Mouse (Mus musculus) large intestine, adult 2 months (tissue): ENCODE measurements around the gene March8. TPM values are rescaled to one million over a fixed set of nuclear protein-coding genes. Genes with fewer than 3 reads are reported as not detected.

ENCODE experiments used
- DNase-seq: peaks from one replicate; pipeline ENCODE4 v3.0.0-alpha.2; 2012; ENCODE audit warnings: low read depth, low spot score
- whole genome bisulfite sequencing: fragments of 180-500 bp; shearing (Covaris S2); methylation state at CpG from one replicate; pipeline ENCODE4 v1.1.7; 2018; 5-methylcytosine and 5-hydroxymethylcytosine counted together
- polyA plus RNA-seq: library from polyadenylated mRNA; depleted of rRNA; stranded (reverse); fragments of >200 nt; gene quantifications from 2 replicates; pipeline ENCODE4 v1.2.3, GENCODE M21; 2012; rRNA removed

March8 gene
- polyA plus RNA-seq, 1 experiment, result 36.4 TPM

DNA sequence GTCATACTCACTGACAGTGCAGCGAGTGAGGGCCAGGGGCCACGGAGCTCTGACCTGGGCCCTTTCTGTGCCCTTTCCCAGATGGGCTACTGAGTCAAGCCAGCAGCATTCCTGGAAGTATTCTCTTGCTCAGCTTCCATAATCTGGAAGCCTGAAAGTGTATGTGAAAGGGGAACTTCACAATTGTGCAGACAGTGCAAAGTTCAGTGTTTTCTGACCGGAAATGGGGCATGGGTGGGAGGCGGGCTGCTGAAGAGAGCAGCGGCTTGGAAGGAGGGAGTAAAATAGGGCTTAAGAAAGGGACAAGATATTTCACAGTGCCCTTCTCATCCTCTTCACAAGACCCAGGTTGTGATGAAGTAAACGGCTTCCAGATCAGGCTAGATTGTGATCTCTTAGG is 101.7 kb downstream of the March8 start:
- WGBS, result 69% methylated on average over 6 of the region's 6 CpGs
- no peak for DNase-seq

DNA sequence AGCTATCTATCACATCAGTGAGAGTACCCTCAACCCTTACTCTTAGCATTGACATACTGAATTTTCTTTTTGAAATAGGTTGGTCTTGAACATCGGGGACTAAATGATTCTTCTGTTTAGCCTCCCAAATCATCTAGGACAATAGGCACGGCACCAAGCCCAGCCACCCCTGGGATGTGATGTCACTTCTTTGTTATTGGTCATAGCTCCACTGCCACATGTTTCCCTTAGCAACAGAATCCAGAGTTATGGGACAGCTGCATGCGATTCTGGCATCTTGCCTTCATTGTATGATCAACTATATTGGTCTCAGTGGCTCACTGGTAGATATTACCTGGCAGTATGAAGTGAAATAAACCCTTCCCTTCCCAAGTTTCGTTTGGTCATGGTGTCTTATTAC is 102.6 kb downstream of the March8 start:
- no peak for DNase-seq
- 57% methylated on average over 4 of the region's 4 CpGs for WGBS

DNA sequence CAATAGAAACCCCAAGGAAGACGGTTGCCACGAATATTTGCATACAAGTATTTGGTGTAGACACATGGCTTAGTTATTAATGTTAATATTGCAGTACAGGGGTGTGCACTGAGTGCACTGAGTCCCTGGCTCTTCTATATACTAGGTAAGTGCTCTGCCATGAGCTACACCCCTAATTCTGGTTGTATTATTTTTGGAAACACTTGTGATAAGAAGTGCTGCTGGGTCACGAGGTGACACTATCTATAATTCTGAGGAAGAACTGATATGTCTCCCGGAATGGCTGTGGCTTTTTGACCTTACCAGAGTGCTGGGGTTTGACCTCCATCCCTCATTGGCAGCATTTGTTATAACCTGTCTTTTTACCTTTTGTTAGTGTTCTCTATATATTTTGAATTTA is 103.0 kb downstream of the March8 start:
- no peak for DNase-seq
- 64% methylated on average over 4 of the region's 4 CpGs for WGBS

DNA sequence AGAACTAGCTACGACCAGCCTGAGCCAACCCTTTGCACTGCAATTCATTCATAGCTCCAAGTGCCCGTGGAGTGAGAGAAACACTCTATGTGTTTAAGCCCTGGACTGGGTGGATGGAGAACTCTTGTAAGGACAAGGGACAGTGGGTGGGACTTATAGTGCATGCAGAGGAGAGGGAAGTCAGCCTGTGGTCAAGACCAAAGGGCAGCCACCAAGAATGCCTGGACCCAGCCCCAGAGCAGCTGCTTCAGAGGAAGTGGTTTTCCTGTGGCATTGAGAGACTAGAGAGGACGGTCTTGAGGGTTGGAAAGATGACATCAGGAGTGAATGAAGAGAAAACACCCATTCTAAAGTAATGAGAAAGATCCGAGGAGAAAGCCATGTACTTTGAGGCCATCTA is 118.0 kb downstream of the March8 start:
- WGBS, result 57% methylated on average over 4 of the region's 4 CpGs
- DNase-seq, result no peak

DNA sequence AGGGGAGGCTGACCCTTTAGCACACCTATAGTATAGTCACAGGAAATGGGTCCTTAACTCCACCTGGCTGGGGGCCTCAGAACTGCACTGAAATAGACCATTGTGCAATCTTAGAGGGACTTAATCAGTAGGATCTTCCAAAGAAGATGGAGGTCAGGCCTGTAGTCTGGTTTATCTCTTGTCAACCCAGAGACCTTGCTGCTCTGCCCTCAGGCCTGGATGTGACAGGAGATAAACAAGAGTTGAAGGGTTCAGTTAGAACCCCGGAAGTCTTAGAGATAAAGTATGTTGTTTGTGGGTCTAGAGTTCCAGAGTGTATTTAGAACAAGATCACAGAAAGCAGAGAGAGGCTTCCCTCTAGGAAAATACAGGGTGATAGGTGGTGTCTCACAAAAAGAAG is 118.7 kb downstream of the March8 start:
- DNase-seq, result no peak
- WGBS, result 73% methylated on average over 1 of the region's 1 CpGs

- DNase-seq, result no peak
- 71% methylated on average over 4 of the region's 4 CpGs for WGBS
Measured at GRCm38 (mm10) chr6:116458728-116459127, 120.9 kb downstream of the March8 start.

Other genes with a start within 250 kb of the March8 start
- 9.7 and 16.6 TPM in 2 replicates for gene Tmcc1, start 144.5 kb upstream of the March8 start, polyA plus RNA-seq
- 24.6 and 40.3 TPM in 2 replicates for gene Washc2, start 130.0 kb upstream of the March8 start, polyA plus RNA-seq
- 0.15 and 0.40 TPM in 2 replicates for gene Zfand4, start 73.8 kb upstream of the March8 start, polyA plus RNA-seq
- gene Alox5, start 123.2 kb downstream of the March8 start, polyA plus RNA-seq, result 1.3 and 3.8 TPM in 2 replicates
- not detected in 2 replicates for gene Olfr211, start 151.1 kb downstream of the March8 start, polyA plus RNA-seq
- gene Olfr212, start 168.5 kb downstream of the March8 start, polyA plus RNA-seq, result not detected in 2 replicates
- not detected in 2 replicates for gene Olfr213, start 200.4 kb downstream of the March8 start, polyA plus RNA-seq
- 0.14 and 0.16 TPM in 2 replicates for gene Gm5580, start 213.1 kb downstream of the March8 start, polyA plus RNA-seq
- not detected in 2 replicates for gene Olfr214, start 216.2 kb downstream of the March8 start, polyA plus RNA-seq
- gene Olfr215, start 246.2 kb downstream of the March8 start, polyA plus RNA-seq, result not detected in 2 replicates